Mouse (Mus musculus): ENCODE data around the gene Ccl22.

GRCm38 (mm10) chr8:94783890-94784289 lies 38.5 kb downstream of the Ccl22 start:
- TF ChIP-seq CTCF (IDR thresholded peaks at IDR 0.05; ENCODE audit: insufficient read depth, low read depth, low read length): no peak
- no peak for TF ChIP-seq POLR2A (IDR thresholded peaks at IDR 0.05; ENCODE audit: insufficient read depth, low read depth, low read length)

Data from olfactory bulb, adult 2 months (tissue).